Mouse (Mus musculus) lung, postnatal 4 days (tissue): ENCODE data around the gene Zdhhc19.

Experiments
- DNase-seq, 2 experiments: peaks; one replicate each; pipeline ENCODE4 v3.0.0; 2021

The Zdhhc19 gene

GRCm38 (mm10) chr16:32610460-32611255, 114.6 kb downstream of the Zdhhc19 start:
- no peak for DNase-seq
